ENCODE assay signal across 16 mouse cellular contexts in genomic region chr14:66460795-66461194, GRCm38 (mm10).
DNase-seq lines count a peak whose midpoint lies in the region; ATAC-seq and TF ChIP-seq lines count a peak whose summit lies in the region.
"Had no signal": no experiment of that assay in that cellular context is flagged by ENCODE, and none has a peak within 500 bp of the region (broad histone marks: within the 10 kb centered on the region; RNA-seq: fewer than 3 reads in every experiment).

No protein-coding gene starts in this region.

- peaks cover 15% of the 10 kb centered on the region for H3K4me1 ChIP-seq in forebrain, embryonic 10.5 days
- H3K4me1 ChIP-seq in forebrain, embryonic 15.5 days: no peaks in the 10 kb centered on the region
- H3K4me1 ChIP-seq in midbrain, embryonic 12.5 days: peaks cover 12% of the 10 kb centered on the region; the same call in 1 of the 2 replicates
- H3K4me1 ChIP-seq in midbrain, postnatal 0 days (ENCODE audit: insufficient read depth, low read length): no peaks in the 10 kb centered on the region
- H3K4me1 ChIP-seq in embryonic facial prominence, embryonic 10.5 days: 0 out of 2 replicates have a peak, but pooled peaks cover 3% of the 10 kb centered on the region
- H3K4me1 ChIP-seq: megakaryocyte, embryonic 14.5 days had no signal

- no peak for ATAC-seq in forebrain, embryonic 15.5 days (replicated peaks)
- peak; percentile 60; the same call in 1 of the 2 replicates for ATAC-seq in midbrain, embryonic 12.5 days (ENCODE audit: low FRiP score, low read depth)
- ATAC-seq in midbrain, postnatal 0 days (ENCODE audit: low FRiP score): no peak
- ATAC-seq: forebrain, embryonic 13.5 days had no signal

- no peak overlapping the region for H3K4me2 ChIP-seq in forebrain, embryonic 15.5 days (replicated peaks)
- no peak overlapping the region for H3K4me2 ChIP-seq in midbrain, embryonic 12.5 days (replicated peaks)
- no peak overlapping the region for H3K4me2 ChIP-seq in midbrain, postnatal 0 days (ENCODE audit: low read depth, low read length, poor library complexity, severe bottlenecking)
- H3K4me2 ChIP-seq: forebrain, embryonic 13.5 days; limb, embryonic 15.5 days had no signal

- intact Hi-C loops in left cerebral cortex, postnatal 14 days (cut with DNase I): no loop called here

- no peaks in the 10 kb centered on the region for H3K27me3 ChIP-seq in forebrain, embryonic 10.5 days (ENCODE audit: poor library complexity, severe bottlenecking)
- no peaks in the 10 kb centered on the region for H3K27me3 ChIP-seq in forebrain, embryonic 15.5 days
- H3K27me3 ChIP-seq in midbrain, embryonic 12.5 days: no peaks in the 10 kb centered on the region
- H3K27me3 ChIP-seq in midbrain, postnatal 0 days (ENCODE audit: insufficient read depth, low read length): no peaks in the 10 kb centered on the region
- H3K27me3 ChIP-seq in embryonic facial prominence, embryonic 10.5 days (replicated peaks; ENCODE audit: low read depth, poor library complexity, severe bottlenecking): no peaks in the 10 kb centered on the region
- H3K27me3 ChIP-seq: forebrain, embryonic 13.5 days; limb, embryonic 15.5 days; megakaryocyte, embryonic 14.5 days had no signal

- H3K4me3 ChIP-seq in forebrain, embryonic 10.5 days: no peak overlapping the region
- no peak overlapping the region for H3K4me3 ChIP-seq in forebrain, embryonic 15.5 days
- H3K4me3 ChIP-seq in midbrain, embryonic 12.5 days: no peak overlapping the region
- H3K4me3 ChIP-seq in midbrain, postnatal 0 days (ENCODE audit: low read depth, low read length): no peak overlapping the region
- H3K4me3 ChIP-seq in embryonic facial prominence, embryonic 10.5 days: no peak overlapping the region
- H3K4me3 ChIP-seq: forebrain, embryonic 13.5 days; limb, embryonic 15.5 days; megakaryocyte, embryonic 14.5 days had no signal

- H3K36me3 ChIP-seq in forebrain, embryonic 10.5 days (replicated peaks): no peaks in the 10 kb centered on the region
- no peaks in the 10 kb centered on the region for H3K36me3 ChIP-seq in forebrain, embryonic 15.5 days
- no peaks in the 10 kb centered on the region for H3K36me3 ChIP-seq in midbrain, embryonic 12.5 days
- H3K36me3 ChIP-seq in midbrain, postnatal 0 days (ENCODE audit: insufficient read depth, low read length): no peaks in the 10 kb centered on the region
- H3K36me3 ChIP-seq in embryonic facial prominence, embryonic 10.5 days (replicated peaks): no peaks in the 10 kb centered on the region
- H3K36me3 ChIP-seq: limb, embryonic 15.5 days had no signal

- peak overlapping the region; percentile 56; the same call in 1 of the 2 replicates for H3K27ac ChIP-seq in forebrain, embryonic 10.5 days
- H3K27ac ChIP-seq in forebrain, embryonic 15.5 days (replicated peaks): no peak overlapping the region
- H3K27ac ChIP-seq in midbrain, embryonic 12.5 days (replicated peaks): peak overlapping the region; percentile 31
- H3K27ac ChIP-seq in midbrain, postnatal 0 days (ENCODE audit: low read depth, low read length): no peak overlapping the region
- peak overlapping the region; percentile 51; the same call in 1 of the 2 replicates for H3K27ac ChIP-seq in embryonic facial prominence, embryonic 10.5 days (replicated peaks)
- H3K27ac ChIP-seq: limb, embryonic 15.5 days had no signal

- DNase-seq in forebrain, embryonic 10.5 days (ENCODE audit: extremely low spot score, low spot score): no peak
- no peak for DNase-seq in midbrain, postnatal 0 days (ENCODE audit: low spot score)
- no peak for DNase-seq in embryonic facial prominence, embryonic 10.5 days (ENCODE audit: low spot score)
- DNase-seq in mesoderm, embryonic 11.5 days (ENCODE audit: low read depth, low spot score): peak; percentile 58
- no peak for DNase-seq in testis, postnatal 14 days (ENCODE audit: low spot score)
- no peak for DNase-seq in left cerebral cortex, postnatal 14 days (ENCODE audit: low spot score in 2 of 2)
- DNase-seq: adrenal gland, postnatal 25 days; cerebellum, adult 2 months; kidney, adult 9 months; lung, postnatal 10 days; right cerebral cortex, postnatal 4 days had no signal

- no peak overlapping the region for H3K9ac ChIP-seq in forebrain, embryonic 15.5 days (replicated peaks)
- H3K9ac ChIP-seq in midbrain, embryonic 12.5 days (replicated peaks): no peak overlapping the region
- no peak overlapping the region for H3K9ac ChIP-seq in midbrain, postnatal 0 days (replicated peaks; ENCODE audit: low read length, poor library complexity, severe bottlenecking)
- H3K9ac ChIP-seq: forebrain, embryonic 13.5 days; limb, embryonic 15.5 days had no signal

- peaks cover 14% of the 10 kb centered on the region; the same call in 1 of the 2 replicates for H3K9me3 ChIP-seq in forebrain, embryonic 10.5 days
- H3K9me3 ChIP-seq in forebrain, embryonic 15.5 days: no peaks in the 10 kb centered on the region
- H3K9me3 ChIP-seq in midbrain, embryonic 12.5 days: peaks cover 6% of the 10 kb centered on the region; the same call in 1 of the 2 replicates
- H3K9me3 ChIP-seq in midbrain, postnatal 0 days (ENCODE audit: low read length): no peaks in the 10 kb centered on the region
- H3K9me3 ChIP-seq in embryonic facial prominence, embryonic 10.5 days: peaks cover 5% of the 10 kb centered on the region; the same call in 1 of the 2 replicates
- H3K9me3 ChIP-seq: forebrain, embryonic 13.5 days; limb, embryonic 15.5 days; megakaryocyte, embryonic 14.5 days had no signal

- TF ChIP-seq CTCF in midbrain, postnatal 0 days (IDR thresholded peaks at IDR 0.05): no peak

- 58% methylated on average over 3 of the region's 3 CpGs for WGBS in forebrain, embryonic 10.5 days
- 49% methylated on average over 3 of the region's 3 CpGs for WGBS in forebrain, embryonic 15.5 days
- 27% methylated on average over 3 of the region's 3 CpGs for WGBS in midbrain, embryonic 12.5 days
- WGBS in midbrain, postnatal 0 days: 39% methylated on average over 3 of the region's 3 CpGs
- 59% methylated on average over 3 of the region's 3 CpGs for WGBS in embryonic facial prominence, embryonic 10.5 days

Comparison
In these comparisons a context has a peak if more than half of its experiments do, and no peak if none do; other contexts are left out.
1. H3K27ac ChIP-seq: peak in forebrain, embryonic 10.5 days (single experiment), midbrain, embryonic 12.5 days (single experiment) and embryonic facial prominence, embryonic 10.5 days (single experiment); none in forebrain, embryonic 15.5 days (single experiment) and midbrain, postnatal 0 days (single experiment).